In the genomic region with DNA sequence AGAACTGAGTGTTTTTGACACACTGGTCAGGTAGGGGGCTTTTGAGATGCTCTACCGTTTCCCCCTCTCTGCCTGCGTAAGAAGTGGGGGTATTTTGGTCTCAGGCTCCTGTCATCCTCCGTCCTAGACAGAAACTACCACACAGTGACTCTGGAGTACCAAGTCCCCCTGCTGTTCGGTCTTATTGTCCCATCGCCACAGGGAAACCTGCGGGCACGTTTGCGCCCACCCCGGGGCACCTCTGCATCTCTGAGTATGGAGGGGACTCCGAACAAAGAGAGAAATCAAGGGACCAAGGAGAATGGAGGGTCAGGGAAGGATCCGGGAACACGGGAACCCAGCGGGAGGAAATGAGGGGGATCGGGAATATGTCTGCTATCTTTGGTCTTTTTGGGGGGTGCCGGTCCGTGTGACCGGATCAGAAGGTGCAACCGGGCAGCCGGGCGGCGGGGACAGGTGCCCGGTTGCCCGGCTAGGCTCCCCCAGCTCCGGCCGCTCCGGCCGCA, we compare ENCODE assay signal across 8 mouse cellular contexts. TPM values are rescaled to one million over a fixed set of nuclear protein-coding genes. Genes with fewer than 3 reads are reported as not detected.
DNase-seq lines count a peak whose midpoint lies in the region; ATAC-seq and TF ChIP-seq lines count a peak whose summit lies in the region.

No protein-coding gene starts in this region.

- peak overlapping the region; percentile 64 for H3K4me3 ChIP-seq in forebrain, embryonic 13.5 days
- peak overlapping the region; percentile 92 for H3K4me3 ChIP-seq in hindbrain, postnatal 0 days (ENCODE audit: low read length)
- H3K4me3 ChIP-seq in lung, embryonic 16.5 days (ENCODE audit: low read length): peak overlapping the region; percentile 62

- peak; percentile 39 for ATAC-seq in forebrain, embryonic 13.5 days
- ATAC-seq in hindbrain, postnatal 0 days: peak; percentile 56
- ATAC-seq in lung, embryonic 16.5 days (ENCODE audit: low read depth): peak; percentile 50

- WGBS in forebrain, embryonic 13.5 days: under 1% methylated on average over 27 of the region's 27 CpGs
- WGBS in hindbrain, postnatal 0 days: under 1% methylated on average over 27 of the region's 27 CpGs
- under 1% methylated on average over 27 of the region's 27 CpGs for WGBS in lung, embryonic 16.5 days

- H3K4me2 ChIP-seq in forebrain, embryonic 13.5 days: peak overlapping the region; percentile 62
- peak overlapping the region; percentile 61 for H3K4me2 ChIP-seq in hindbrain, postnatal 0 days (ENCODE audit: low read depth, low read length)
- peak overlapping the region; percentile 83 for H3K4me2 ChIP-seq in lung, embryonic 16.5 days (ENCODE audit: low read depth, low read length)

- H3K36me3 ChIP-seq in forebrain, embryonic 13.5 days (ENCODE audit: poor library complexity, severe bottlenecking): peaks cover 7% of the 10 kb centered on the region
- H3K36me3 ChIP-seq in hindbrain, postnatal 0 days (ENCODE audit: insufficient read depth, low read length): peaks cover 8% of the 10 kb centered on the region; the same call in 1 of the 2 replicates
- H3K36me3 ChIP-seq in lung, embryonic 16.5 days (ENCODE audit: control insufficient read depth, insufficient read depth, low read length): peaks cover 8% of the 10 kb centered on the region

- peak; percentile 60 for TF ChIP-seq CTCF in hindbrain, postnatal 0 days (IDR thresholded peaks at IDR 0.05; ENCODE audit: low read depth)

- H3K9me3 ChIP-seq in forebrain, embryonic 13.5 days (replicated peaks): no peaks in the 10 kb centered on the region
- no peaks in the 10 kb centered on the region for H3K9me3 ChIP-seq in hindbrain, postnatal 0 days (ENCODE audit: low read length)
- H3K9me3 ChIP-seq in lung, embryonic 16.5 days (ENCODE audit: control insufficient read depth, low read length): no peaks in the 10 kb centered on the region

- H3K9ac ChIP-seq in forebrain, embryonic 13.5 days: peak overlapping the region; percentile 87
- peak overlapping the region; percentile 68 for H3K9ac ChIP-seq in hindbrain, postnatal 0 days (replicated peaks; ENCODE audit: low read length)
- H3K9ac ChIP-seq in lung, embryonic 16.5 days (ENCODE audit: low read length): peak overlapping the region; percentile 88

- peak; percentile 68 for DNase-seq in layer of hippocampus, adult 11-12 months (ENCODE audit: low spot score)
- no peak for DNase-seq in layer of hippocampus, adult 9-10 months (ENCODE audit: low spot score)
- peak; percentile 24 for DNase-seq in WW6 (ENCODE audit: low read depth, low spot score)
- peak; percentile 63 for DNase-seq in hindbrain, postnatal 0 days (ENCODE audit: low spot score)
- DNase-seq in right cerebral cortex, postnatal 14 days: peak; percentile 45
- no peak for DNase-seq in yolk sac, embryonic 10.5 days (ENCODE audit: low spot score)

- peaks cover 23% of the 10 kb centered on the region for H3K4me1 ChIP-seq in forebrain, embryonic 13.5 days
- H3K4me1 ChIP-seq in hindbrain, postnatal 0 days (ENCODE audit: insufficient read depth, low read length): 0 out of 2 replicates have a peak, but pooled peaks cover 8% of the 10 kb centered on the region
- peaks cover 17% of the 10 kb centered on the region for H3K4me1 ChIP-seq in lung, embryonic 16.5 days (replicated peaks; ENCODE audit: control insufficient read depth, insufficient read depth, low read length)

- H3K27me3 ChIP-seq in forebrain, embryonic 13.5 days: no peaks in the 10 kb centered on the region
- no peaks in the 10 kb centered on the region for H3K27me3 ChIP-seq in hindbrain, postnatal 0 days (ENCODE audit: insufficient read depth, low read length)
- H3K27me3 ChIP-seq in lung, embryonic 16.5 days (ENCODE audit: control insufficient read depth, insufficient read depth, low read depth, low read length): no peaks in the 10 kb centered on the region

- H3K27ac ChIP-seq in forebrain, embryonic 13.5 days: peak overlapping the region; percentile 98
- H3K27ac ChIP-seq in hindbrain, postnatal 0 days: peak overlapping the region; percentile 94
- H3K27ac ChIP-seq in lung, embryonic 16.5 days (ENCODE audit: low read length): peak overlapping the region; percentile 96

RNA-seq across cellular contexts. Expression of a gene that starts 0.6 kb away (rescaled TPM):
- polyA plus RNA-seq in forebrain, embryonic 13.5 days (2015; fragmentation: Nextera tagmentation; extraction: Ambion mirVana): 61.4 and 63.5 TPM in 2 replicates
- 41.6 and 53.1 TPM in 2 replicates for total RNA-seq in hindbrain, postnatal 0 days (2014; rRNA removed)
- polyA plus RNA-seq in hindbrain, postnatal 0 days (2015; fragmentation: Nextera tagmentation; extraction: Ambion mirVana): 99.6 and 104 TPM in 2 replicates
- 86.9 and 95.5 TPM in 2 replicates for polyA plus RNA-seq in lung, embryonic 16.5 days (2015; fragmentation: Nextera tagmentation; extraction: Ambion mirVana)

Comparison
In these comparisons a context has a peak if more than half of its experiments do, and no peak if none do; other contexts are left out.
1. DNase-seq: peak in layer of hippocampus, adult 11-12 months (single experiment), WW6 (single experiment), hindbrain, postnatal 0 days (single experiment) and right cerebral cortex, postnatal 14 days (single experiment); none in layer of hippocampus, adult 9-10 months (single experiment) and yolk sac, embryonic 10.5 days (single experiment).
2. Peak in every context shown above with its lines, with median percentiles within 50 percentile points of each other: ATAC-seq, H3K27ac ChIP-seq, H3K4me2 ChIP-seq, H3K4me3 ChIP-seq and H3K9ac ChIP-seq.